Mouse (Mus musculus) brain, embryonic 14.5 days (tissue): Measurements from ENCODE around the gene Mark4. TPM values are rescaled to one million over a fixed set of nuclear protein-coding genes. Genes with fewer than 3 reads are reported as not detected.

Source experiments
- DNase-seq: peaks from one replicate; pipeline ENCODE4 v3.0.0-alpha.2; 2011; ENCODE audit warnings: low read depth
- CTCF ChIP-seq: fragments of 200-500 bp; IDR thresholded peaks from 2 replicates; pipeline ENCODE4 v1.5.1; 2012; ENCODE audit warnings: inconsistent platforms, mild to moderate bottlenecking, moderate library complexity, borderline replicate concordance; ENCODE audit not compliant: insufficient read depth, insufficient read length; ENCODE audit errors: extremely low read depth
- POLR2A ChIP-seq: fragments of 200-500 bp; IDR thresholded peaks from 2 replicates; pipeline ENCODE4 v1.6.1; 2012; ENCODE audit warnings: mild to moderate bottlenecking, inconsistent platforms, borderline replicate concordance; ENCODE audit not compliant: poor library complexity, insufficient read depth, insufficient read length, severe bottlenecking; ENCODE audit errors: extremely low read depth
- polyA plus RNA-seq: library from polyadenylated mRNA; depleted of rRNA; stranded (reverse); fragments of >200 nt; gene quantifications from 2 replicates; pipeline ENCODE4 v1.2.3, GENCODE M21; 2012; rRNA removed

Gene Mark4
- 50.7 and 67.0 TPM in 2 replicates for polyA plus RNA-seq

- TF ChIP-seq CTCF (no peak), POLR2A (peak; percentile 27; the same call in 1 of the 2 replicates)
- peak; percentile 93 for DNase-seq
Observed at GRCm38 (mm10) chr7:19458591-19459111, at the start of gene Mark4. Gene Mark4, minus strand, starts transcription at chr7:19458821.

- DNase-seq: no peak
Observed at GRCm38 (mm10) chr7:19507612-19507981, 49.0 kb upstream of the Mark4 start.

DNA sequence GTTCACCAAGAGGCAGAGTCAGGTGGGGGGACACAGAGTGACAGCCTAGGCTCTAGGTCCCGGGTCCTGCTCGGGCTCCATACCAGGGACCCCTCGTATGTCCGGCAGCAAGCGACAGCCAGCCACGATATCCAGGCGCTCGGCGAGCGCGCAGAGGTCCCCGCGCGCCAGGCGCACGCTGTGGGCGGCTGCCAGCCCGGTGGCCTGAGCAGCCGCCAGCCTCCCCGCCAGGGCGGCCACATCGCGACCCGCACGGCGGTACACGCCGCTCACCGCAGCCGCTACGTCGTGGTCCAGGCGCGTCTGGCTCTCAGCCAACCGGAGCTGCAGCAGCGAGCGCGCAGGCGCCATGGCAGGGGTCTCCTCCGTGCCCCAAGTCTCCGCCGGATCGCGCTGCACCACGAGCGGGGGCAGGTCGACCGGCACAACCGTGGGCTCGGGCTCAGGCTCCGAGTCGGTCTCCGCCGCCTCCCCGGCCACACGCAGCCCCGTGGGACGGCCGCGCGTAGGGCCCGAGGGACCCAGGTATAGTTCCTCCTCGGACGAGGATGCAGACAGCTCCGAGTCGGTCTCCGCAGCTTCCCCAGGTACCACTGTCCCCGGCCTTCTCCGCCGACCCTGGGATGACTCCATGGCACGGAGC, 48.5 kb upstream of the Mark4 start:
- 0 out of 2 replicates have a peak, but pooled peaks have one; percentile 35 for TF ChIP-seq POLR2A
- TF ChIP-seq CTCF: no peak
- DNase-seq: peak; percentile 85

More at GRCm38 (mm10) chr7:19507612-19507981, 49.0 kb upstream of the Mark4 start:
- TF ChIP-seq CTCF (no peak), POLR2A (no peak)

GRCm38 (mm10) chr7:19506326-19506725, 47.7 kb upstream of the Mark4 start:
- DNase-seq: no peak
- TF ChIP-seq POLR2A (no peak), CTCF (peak; percentile 9; the same call in 1 of the 2 replicates)

DNA sequence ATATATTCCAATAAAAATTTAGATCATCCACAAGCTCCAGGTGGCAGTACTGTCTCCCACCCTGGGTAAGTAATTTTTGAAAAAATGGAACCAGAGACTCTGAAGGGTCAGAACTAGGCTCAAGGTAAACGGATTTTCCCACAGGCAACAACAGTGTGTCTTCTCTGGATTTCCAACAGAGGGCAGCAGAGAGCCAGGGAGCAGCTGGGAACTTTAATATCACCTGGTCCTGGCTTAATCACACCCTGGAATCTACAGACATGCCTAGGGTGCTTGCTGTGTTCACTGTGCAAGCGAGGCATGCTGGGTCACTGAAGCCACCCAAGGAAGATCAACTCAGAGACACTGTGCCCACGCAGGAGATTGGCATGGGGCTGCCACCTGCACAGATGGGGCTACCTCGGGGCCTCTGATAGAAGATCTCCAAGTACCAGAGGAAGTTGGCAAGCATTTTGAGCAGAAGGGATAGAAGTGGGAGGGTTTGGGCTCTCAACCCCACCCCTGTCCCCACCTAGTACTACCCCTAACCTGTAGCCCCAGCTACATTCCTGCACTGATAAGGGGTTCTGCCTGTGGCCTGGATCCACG, 45.0 kb upstream of the Mark4 start:
- DNase-seq: peak; percentile 58
- no peak for TF ChIP-seq POLR2A
- peak; percentile 84 for TF ChIP-seq CTCF

DNA sequence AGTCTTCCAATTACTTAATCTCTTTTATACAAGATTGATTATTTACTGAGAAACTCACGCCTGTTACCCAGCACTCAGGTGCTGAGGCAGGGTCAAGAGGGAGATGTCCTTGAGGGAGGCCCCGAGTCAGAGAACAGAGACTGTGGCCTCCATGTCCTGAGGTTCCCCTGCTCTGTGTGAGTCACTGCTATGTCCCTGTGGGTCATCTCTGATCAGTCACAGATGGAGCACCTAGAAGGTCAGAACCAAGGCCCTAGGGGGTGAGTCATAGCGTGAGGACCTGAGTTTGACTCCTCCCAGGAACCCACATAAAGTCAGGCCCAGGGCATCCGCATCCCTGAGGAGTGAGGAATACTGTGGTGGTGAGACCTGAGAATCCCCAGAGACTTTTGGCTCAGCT, 43.0 kb upstream of the Mark4 start:
- DNase-seq: no peak
- TF ChIP-seq CTCF (no peak), POLR2A (no peak)

- TF ChIP-seq POLR2A: no peak
- no peak for TF ChIP-seq CTCF
Observed at GRCm38 (mm10) chr7:19500420-19501363, 42.1 kb upstream of the Mark4 start.

GRCm38 (mm10) chr7:19498326-19498725, 39.7 kb upstream of the Mark4 start:
- TF ChIP-seq POLR2A (no peak), CTCF (no peak)
- DNase-seq: no peak

More at GRCm38 (mm10) chr7:19500420-19501363, 42.1 kb upstream of the Mark4 start:
- DNase-seq: no peak

DNA sequence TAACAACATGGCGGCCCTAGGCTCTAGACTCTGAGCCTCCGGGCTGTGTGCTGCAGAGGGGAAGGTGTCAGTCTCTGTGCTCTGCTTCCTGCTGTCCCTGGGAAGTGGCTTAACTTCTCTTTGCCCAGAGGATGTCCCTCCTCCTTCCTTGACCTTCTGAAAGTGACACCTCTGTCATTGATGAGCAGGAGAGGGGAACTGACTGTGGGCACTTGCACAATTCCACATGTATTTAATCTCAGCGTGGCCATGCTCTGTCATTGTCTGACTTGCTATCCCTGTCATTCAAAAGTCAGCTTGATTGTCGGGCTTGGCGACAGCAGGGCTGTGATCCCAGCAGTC, 37.6 kb upstream of the Mark4 start:
- TF ChIP-seq CTCF: no peak
- no peak for TF ChIP-seq POLR2A
- no peak for DNase-seq

GRCm38 (mm10) chr7:19495521-19496213, 37.0 kb upstream of the Mark4 start:
- TF ChIP-seq CTCF: no peak
- TF ChIP-seq POLR2A: no peak
- DNase-seq: no peak
